Mouse (Mus musculus): ENCODE measurements at regions not wholly inside any gene's neighbourhood (a gene's known extent, or its start where the extent isn't known, plus 50 kb on each side); places are given as distances from the start of the nearest gene placed in this dataset.

DNA sequence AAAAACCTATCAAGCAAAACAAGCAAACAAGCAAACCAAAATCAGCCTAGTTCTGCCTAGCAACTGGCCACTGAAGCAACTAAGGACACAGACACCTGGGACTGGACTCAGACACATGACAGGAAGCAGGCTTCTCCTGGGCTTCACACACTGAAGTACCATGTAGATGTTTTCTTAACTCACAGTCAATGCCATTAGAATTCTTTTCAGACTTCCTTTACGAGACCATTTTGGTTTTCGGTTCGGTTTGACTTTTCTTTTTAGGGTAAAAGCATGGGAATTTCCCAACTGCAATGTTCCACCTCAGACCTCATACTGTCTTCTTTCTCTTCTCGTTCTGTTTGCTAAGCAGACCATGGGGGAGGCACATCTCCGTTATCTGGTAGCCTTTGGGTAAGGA lies 114.7 kb upstream of the Tbl1xr1 start:
- TF ChIP-seq CTCF (IDR thresholded peaks at IDR 0.05; ENCODE audit: low read depth) (no peak), EP300 (IDR thresholded peaks at IDR 0.05; ENCODE audit: low read depth) (no peak)

All from liver, embryonic 14.5 days (tissue).